Mouse (Mus musculus): Measurements from ENCODE around the gene Dusp2.
"Not testable (repeated sequence)": the region's sequence is repeated elsewhere in the genome, so short reads cannot be mapped to it uniquely, and the experiment has no call there.

Gene Dusp2

GRCm38 (mm10) chr2:127335767-127336496 lies at the start of gene Dusp2:
TSS of gene Dusp2 (plus strand) at chr2:127336159.
- peak; percentile 54 for DNase-seq

GRCm38 (mm10) chr2:127292250-127292649 lies 43.7 kb upstream of the Dusp2 start:
- DNase-seq, result no peak

DNA sequence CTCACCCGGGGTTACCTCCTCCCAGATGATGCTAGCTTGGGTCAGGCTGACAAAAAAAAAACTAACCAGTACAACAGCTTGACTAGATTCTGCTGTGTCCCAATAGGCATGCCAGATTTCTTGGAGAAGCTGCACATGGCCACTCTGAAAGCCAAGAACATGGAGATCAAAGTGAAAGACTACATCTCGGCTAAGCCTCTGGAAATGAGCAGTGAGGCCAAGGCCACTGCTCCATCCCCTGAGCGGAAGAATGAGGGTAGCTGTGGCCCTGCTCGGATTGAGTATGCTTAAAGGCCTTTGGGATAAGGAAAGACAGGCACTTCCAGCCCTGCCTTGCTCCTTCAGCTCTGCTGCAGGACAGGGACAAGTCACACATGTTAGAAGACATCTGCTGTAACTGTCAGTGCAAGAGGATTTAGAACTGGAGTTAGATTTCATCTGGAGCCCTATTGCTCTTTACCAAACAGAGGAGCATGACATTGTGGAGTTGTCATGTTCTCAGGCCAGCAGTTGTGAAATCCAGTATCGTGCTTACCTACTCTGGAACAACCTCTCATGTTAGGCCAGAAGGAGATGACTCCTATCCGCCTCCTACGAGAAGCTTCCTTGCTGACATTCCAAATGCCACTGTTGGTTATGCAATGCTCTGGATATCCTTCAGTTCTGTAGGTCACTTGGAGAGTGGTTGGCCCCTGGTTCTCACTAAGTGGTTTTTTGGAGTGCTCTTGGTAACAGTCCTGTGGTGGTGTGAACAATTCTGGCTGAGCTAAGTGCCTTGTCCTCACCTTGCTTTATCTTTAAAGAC lies 38.8 kb upstream of the Dusp2 start:
- no peak for DNase-seq

DNA sequence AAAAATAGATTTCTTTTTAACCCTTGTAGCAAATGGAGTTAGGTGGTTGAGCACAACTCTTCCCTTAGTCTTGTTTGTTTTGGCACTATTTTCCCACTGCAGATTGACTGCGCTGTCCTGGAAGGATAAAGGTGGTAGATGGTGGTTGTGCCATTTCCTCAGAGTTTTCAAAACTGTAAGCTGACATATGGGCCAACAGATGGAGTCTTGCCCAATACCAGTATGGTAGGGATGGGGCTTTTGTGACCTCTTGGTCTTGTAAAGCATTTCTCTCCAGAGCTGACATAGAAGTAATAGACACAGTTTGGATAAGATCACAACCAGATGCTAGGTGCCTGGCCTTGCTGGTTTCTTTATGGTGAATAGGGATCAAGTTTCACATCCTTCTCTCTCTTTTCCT lies 37.9 kb upstream of the Dusp2 start:
- peak; percentile 12 for DNase-seq

GRCm38 (mm10) chr2:127300701-127301100 lies 35.3 kb upstream of the Dusp2 start:
- no peak for DNase-seq

GRCm38 (mm10) chr2:127301883-127302282 lies 34.1 kb upstream of the Dusp2 start:
- DNase-seq, result no peak

DNA sequence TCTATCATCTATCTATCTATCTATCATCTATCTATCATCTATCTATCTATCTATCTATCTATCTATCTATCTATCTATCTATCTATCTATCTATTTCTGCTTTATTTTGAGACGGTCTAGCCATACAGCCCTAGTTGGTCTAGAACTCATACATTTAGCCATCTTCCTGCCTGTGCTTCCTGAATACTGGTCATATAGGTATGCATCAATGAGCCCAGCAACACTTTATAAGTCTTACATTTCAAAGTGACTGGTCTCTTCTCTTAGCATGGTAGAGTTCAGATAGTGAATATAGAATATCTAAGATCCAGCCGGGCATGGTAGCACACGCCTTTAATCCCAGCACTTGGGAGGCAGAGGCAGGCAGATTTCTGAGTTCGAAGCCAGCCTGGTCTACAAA lies 31.8 kb upstream of the Dusp2 start:
- not testable (repeated sequence) for DNase-seq

DNA sequence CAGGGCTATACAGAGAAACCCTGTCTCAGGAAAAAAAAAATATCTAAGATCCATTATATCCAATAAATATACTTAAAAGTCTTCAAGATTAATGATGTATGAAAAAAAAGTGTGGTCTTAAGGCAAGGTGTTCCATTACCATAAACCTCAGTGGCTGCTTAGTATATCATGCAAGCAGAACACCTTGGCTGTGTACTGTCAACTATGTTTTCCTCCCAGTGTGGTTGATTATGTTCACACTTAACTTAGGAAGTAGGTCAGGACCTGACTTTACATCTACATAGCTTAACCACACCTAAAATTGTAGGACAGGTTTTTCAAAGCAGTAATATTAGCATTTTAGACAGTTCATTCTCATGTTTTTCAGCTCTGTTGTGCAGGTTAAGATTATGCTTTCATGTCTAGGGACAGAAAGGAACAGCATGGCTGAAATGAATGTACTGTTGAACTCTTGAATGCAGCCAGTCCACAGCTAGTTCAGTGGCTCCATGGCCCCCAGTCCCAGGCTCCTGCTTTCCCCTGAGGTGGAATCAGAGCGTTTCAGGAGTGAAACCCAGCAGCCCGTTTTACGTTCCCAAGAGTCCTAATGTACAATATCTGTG lies 31.2 kb upstream of the Dusp2 start:
- DNase-seq, result no peak

DNA sequence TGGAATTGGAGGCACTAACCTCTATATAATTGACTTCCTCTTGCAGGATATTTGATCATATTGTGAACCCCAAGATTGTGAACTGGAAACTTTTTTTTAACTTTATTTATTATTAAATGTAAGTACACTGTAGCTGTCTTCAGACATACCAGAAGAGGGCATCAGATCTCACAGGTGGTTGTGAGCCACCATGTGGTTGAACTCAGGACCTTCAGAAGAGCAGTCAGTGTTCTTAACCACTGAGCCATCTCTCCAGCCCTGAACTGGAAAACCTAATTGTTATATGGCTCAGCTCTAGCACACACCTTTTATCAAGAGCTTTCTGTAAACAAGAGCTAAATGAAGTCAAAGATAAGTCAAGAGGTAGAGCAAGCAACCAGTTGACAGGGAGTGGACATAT lies 29.8 kb upstream of the Dusp2 start:
- no peak for DNase-seq

DNA sequence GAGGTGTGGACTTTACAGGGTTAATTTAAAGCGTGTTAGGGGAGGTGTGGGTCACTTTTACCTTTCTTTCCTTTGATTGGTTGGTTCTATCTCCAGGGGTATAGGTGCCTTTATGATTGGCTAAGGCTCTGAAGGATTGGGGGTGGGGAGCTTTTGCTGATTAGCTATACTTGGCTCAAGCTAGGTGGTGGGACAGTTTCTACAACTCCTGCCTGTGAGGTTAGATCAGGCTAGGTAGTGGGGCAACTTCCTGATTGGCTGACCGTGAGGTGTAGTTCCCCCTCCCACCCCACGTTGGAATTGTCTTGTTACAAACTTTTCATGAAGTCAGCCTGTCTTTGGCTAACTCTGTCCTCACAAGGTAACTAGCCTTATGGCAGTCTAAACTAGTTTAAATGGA lies 28.8 kb upstream of the Dusp2 start:
- no peak for DNase-seq

- DNase-seq, result no peak
These were observed 27.3 kb upstream of the Dusp2 start for GRCm38 (mm10) chr2:127308660-127309059.

DNA sequence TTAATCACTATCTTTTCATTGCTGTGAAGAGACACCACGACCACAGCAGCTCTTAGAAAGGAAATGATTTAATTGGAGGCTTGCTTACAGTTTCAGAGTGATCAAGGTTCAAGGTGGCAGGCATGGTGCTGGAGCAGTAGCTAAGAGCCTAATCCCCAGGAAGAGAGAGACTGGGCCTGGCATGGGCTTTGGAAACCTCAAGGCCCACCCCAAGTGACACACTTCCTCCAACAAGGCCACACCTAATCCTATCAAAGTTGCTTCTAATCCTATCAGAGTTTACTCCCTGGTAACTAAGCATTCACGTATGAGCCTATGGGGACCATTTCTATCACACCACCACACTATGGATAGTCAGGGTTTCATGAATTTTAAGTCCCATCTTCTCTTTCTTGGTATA lies 25.7 kb upstream of the Dusp2 start:
- DNase-seq, result no peak

DNA sequence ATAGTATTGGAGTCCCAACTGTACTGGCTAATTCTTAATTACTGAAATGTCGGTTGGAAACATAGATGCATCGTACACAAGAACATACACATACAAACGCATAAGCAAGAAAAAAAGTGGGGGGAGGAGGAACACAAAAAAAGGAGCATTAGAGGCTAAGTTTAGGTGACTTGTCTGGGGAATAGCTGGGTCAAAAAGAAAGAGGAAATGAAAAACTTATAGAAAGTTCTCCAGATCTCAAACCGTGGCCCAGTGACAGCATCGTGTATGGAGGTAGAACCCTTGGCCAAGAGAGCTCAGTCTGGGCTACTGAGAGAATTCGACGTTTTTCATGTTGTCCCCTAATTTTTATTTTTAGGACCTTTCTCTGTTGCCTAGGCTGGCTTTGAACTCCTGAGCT lies 25.3 kb upstream of the Dusp2 start:
- DNase-seq, result no peak

GRCm38 (mm10) chr2:127311193-127311592 lies 24.8 kb upstream of the Dusp2 start:
- DNase-seq, result no peak

DNA sequence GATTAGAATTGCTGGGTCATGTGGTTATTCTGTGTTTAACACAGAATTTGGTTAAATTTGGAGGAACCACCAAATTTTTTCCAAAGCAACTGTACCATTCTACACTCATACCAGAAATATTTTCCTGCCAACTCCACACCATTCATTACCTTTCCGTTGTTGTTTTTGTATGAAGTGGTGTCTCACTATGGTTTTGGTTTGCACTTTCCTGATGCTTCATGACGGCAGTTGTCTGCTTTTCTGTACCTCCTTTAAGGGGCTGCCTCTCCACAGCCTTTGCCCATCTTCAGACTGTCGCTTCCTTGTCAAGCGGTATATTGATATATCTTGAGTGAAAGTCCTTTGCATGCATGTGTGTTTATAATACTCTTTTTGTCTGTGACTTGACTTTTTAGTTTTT lies 23.2 kb upstream of the Dusp2 start:
- DNase-seq, result no peak

DNA sequence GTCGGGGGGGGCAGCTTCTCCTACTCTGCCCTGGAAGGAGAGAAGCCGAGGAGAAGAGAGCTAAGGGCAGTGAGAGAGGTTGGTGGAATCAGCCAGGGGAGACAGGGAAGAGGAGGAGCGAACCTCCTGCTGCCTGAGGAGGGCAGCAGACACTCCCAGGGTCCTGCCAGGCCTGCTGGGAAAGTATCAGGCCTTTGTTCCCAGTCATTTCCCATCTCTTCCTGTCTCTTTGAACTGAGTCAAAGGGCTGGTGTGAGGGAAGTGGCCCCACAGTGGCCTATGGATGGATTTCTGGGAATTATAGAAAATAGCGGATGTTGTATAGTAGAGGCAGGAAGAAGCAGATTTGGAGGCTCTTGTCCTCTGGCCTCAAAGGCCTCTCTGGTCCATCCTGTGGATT lies 22.1 kb upstream of the Dusp2 start:
- no peak for DNase-seq

- no peak for DNase-seq
These were observed 21.3 kb upstream of the Dusp2 start for GRCm38 (mm10) chr2:127314467-127315154.

DNA sequence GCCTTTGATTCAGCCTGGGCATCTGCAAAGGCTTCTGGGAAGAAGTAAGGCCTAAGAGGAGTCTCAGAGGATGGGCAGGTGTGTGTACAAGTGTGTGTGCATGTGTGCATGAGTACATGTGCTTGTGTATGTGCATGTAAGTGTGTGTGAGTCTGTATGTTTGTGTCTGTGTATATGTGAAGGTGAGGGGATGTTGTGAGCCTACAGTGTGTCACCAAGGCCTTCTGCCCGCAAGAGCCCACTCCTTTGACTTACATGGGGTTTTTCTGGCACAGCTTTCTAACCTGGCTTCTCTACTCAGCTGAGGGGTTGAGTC lies 20.8 kb upstream of the Dusp2 start:
- no peak for DNase-seq

DNA sequence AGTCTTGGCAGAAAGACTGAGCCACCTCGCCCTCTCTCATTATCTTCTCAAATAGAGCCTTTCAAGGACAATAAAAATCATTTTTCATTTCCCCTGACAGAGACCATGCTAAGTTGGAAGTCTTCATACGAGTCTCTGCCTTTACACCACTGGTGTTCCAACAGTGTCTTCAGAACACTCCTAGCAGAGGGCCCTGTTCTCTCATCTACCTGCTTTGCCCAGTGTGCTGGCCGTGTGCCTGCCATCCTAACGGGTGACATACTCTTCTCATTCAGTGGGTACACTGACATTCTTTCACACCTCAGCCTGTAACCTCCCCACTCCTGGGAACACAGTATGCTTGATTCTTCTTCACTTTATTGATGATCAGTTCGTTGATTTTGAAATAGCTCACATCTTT lies 19.5 kb upstream of the Dusp2 start:
- no peak for DNase-seq

DNA sequence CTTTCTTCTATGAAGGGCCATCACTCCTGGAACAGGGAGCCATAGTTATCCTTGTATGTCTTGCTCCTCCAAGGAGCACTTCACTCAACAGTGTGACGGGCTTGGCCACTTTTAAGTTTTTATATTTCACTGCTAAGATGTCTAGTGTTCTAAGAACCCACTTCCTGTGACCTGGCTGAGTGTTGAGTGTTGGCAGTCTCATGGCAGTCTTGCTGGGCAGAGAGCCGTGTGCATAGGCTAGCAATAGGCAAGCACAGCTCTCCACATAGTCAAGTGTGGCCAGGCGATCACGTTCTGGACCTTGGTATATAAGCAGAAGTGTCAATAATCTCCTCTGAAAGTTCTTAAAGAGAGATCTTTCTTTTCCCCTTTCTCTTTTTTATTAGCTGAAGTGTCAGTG lies 17.8 kb upstream of the Dusp2 start:
- no peak for DNase-seq

DNA sequence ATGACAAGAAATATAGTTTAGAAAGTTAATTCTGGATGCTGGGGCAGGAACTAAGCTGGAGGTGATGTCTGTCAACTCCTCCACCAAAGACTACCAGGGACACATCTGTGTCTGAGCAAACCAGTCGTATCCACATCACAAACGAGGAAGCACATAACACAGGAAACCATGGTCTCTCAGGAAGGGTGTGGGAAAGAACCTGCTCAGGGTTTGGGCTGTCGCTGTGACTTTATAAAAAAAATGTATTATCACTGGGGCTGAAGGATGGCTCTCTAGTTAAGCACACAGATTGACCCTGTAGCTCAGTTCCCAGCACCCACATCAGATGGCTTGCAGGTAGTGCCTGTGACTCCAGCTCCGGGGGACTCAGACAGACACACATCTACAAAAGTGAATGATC lies 16.9 kb upstream of the Dusp2 start:
- no peak for DNase-seq

- DNase-seq, result no peak
These were observed 13.2 kb upstream of the Dusp2 start for GRCm38 (mm10) chr2:127322671-127323285.

DNA sequence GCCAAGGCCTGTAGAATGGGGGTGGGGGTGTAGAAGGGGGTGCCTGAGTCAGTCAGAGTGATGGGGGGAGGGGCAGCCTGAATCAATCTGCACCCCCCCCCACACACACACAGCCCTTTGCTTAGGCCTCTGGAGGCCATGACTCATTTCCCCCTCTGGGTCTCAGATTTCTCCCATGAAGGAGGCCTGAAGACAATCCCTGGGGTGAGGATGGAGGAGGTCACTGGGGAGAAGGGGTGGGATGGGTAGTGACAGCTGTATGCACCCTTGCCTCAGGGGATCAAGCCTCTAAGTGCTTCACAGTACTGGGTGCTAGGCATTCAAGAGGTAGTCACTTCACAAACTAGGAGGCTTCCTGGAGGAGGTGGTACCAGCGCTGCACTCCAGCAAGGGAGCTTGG lies 12.3 kb upstream of the Dusp2 start:
- DNase-seq, result no peak

All from cerebellum, adult 11-12 months (tissue).